Mouse (Mus musculus): ENCODE measurements around the gene Cenph.

GRCm38 (mm10) chr13:100787316-100788010 lies 11.8 kb upstream of the Cenph start:
- TF ChIP-seq CTCF (IDR thresholded peaks at IDR 0.05; ENCODE audit: low read depth) (no peak), EP300 (optimal IDR thresholded peaks at IDR 0.05) (no peak)
